Mouse (Mus musculus) kidney, postnatal 10 days (tissue): ENCODE measurements around the gene 2900026A02Rik.

Source experiments
- DNase-seq: peaks from one replicate; pipeline ENCODE4 v3.0.0; 2021; ENCODE audit warnings: mixed read lengths

2900026A02Rik gene

GRCm38 (mm10) chr5:113210314-113210713, 10.7 kb downstream of the 2900026A02Rik start:
- DNase-seq, result peak; percentile 53

GRCm38 (mm10) chr5:113209898-113210297, 11.1 kb downstream of the 2900026A02Rik start:
- peak; percentile 60 for DNase-seq

DNA sequence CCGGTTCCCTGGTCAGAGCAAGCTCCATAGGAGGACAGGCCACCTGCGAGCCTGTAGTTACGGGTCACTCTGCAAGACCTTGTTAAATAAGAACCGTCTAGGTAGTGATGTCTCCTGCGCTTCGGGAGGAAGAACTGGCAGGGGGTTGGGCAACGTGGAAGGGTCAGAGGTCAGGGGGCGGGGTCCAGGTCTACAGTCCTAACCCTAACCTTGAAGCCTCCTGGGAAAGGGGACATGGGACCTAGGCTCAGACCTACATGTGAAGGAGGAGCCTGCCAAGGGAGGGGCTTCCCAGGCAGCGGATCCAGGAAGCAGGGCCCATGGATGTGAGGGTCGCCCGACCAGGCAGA, 11.7 kb downstream of the 2900026A02Rik start:
- peak; percentile 61 for DNase-seq

GRCm38 (mm10) chr5:113208622-113209400, 12.2 kb downstream of the 2900026A02Rik start:
- peak; percentile 80 for DNase-seq

GRCm38 (mm10) chr5:113208048-113208447, 13.0 kb downstream of the 2900026A02Rik start:
- peak; percentile 72 for DNase-seq

DNA sequence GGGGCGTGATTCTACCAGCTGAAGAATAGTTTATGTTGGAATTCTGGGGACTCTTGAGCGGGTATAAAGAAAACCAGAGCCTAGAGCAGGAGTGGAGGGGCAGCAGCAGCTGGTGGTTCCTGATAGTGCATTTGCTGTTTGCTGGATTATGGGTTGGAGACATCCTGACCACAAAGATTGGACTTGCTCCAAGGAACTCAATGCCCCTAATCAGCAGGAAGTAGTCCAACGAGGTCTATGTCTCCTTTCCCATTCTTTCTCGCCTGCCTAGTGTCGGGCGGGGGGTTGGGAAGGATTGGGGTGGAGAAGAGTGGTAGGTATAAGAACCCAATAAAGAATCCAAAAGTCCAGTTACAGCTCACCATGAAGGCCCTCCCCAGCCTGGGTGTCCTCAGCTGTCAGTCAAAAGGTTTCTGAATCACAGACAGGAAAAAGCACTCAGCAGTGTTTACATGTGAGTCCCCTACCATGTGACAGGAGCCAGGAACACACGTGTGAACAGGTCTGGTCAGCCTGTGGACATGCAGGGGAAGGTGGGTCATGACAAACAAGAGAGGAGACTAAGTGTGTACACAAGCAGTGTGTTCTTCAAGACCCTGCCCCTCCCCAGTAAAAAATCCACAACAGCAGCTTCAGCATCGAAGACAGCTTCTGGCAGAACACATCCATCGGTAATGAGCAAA, 14.2 kb downstream of the 2900026A02Rik start:
- DNase-seq, result no peak

- no peak for DNase-seq
These were observed 16.8 kb downstream of the 2900026A02Rik start for GRCm38 (mm10) chr5:113204193-113204592.

DNA sequence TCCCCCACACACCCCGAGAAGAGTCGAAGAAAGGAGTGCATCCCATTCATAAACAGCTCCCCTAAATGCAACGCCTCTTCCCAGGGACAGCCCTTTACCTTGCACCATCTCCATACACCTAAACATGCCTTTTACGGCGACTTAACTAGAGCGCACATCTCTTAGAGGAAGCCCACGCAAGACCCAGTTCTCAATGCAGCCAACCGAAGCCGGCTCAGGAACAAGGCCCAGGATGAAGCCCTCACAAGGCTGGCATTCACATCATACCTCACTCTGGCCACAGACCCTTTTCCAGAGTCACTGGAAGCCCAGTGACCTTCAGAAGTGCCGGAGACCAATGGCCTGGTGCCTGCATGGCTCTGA, 21.3 kb downstream of the 2900026A02Rik start:
- DNase-seq, result no peak

GRCm38 (mm10) chr5:113199126-113199771, 21.8 kb downstream of the 2900026A02Rik start:
- DNase-seq, result peak; percentile 20

DNA sequence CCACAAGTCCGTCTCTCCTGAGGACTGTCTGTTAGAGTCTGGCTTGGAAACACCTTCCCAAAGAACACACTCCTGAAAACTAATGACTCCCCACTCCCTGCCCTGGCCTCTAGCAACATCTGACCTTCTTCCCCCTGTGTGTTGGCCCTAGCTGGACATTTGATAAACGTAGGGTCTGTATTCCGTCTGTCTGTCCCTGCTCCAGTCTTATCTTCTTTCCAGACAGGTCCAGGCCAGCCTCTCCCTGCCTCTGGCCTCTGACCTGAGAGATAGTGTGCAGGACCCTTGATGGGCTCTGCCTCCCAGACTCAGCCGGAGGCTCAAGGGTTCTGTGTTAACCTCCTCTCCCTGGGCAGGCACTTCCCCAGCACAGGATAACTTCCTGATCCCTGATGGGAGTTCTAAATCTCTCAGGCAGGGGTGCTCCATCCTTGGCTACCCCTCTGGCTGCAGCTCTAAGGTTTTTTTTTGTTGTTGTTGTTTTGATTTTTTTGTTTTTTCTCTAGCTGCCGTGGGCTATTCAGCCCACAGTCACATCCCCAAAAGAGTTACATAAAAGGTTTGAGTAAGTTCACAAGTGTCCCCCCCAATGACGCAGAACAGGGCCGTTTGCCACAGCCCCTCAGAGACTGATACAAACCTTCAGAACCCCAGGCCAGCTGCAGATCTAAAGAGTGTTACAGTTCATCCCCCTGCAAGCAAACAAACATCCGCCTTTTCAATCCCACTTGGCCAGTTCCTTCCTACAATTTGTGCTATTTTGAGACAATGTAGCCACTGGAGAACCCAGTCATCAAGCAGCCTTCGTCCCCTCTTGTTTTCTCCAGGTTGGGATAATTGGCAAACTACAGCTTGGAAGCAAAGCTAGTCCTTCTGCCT, 23.9 kb downstream of the 2900026A02Rik start:
- DNase-seq, result peak; percentile 59

DNA sequence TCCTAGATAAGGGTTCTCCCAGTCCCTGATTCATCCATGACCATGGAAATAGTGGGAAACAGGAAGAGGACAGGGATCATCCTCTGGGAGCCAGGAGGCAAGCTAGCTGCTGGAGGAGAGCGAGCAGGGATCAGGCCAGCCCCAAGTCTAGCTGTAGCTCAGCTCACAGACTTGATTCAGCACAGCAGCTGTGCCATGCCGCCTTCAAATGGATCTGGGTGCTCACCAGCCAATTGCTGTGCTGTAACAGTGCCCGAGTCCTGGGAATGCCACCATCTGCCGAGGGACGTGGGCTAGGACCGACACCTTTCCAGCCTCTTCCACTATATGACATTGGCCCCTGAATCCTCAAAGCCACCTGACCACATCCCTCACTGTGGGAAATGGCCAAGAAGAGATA, 25.1 kb downstream of the 2900026A02Rik start:
- no peak for DNase-seq

GRCm38 (mm10) chr5:113195451-113195850, 25.6 kb downstream of the 2900026A02Rik start:
- no peak for DNase-seq

DNA sequence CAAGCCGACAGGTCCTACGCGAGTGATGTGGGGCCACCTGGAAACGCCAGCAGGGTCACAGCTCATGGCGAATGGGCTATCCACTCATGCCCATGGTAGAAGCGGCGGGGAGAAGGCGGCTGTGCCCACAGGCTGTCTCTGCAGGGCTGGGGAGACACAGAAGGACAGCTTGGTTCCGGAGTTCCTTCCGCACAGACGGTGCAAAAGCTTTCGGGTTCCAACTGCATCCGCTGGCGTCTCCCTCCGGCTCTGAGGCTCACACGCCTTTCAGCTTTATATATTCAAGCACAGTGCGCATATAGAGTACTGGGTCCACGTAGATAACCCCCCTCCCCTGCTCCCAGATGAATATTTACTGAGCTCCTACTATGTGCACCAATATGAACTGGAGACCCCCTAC, 27.3 kb downstream of the 2900026A02Rik start:
- no peak for DNase-seq

- no peak for DNase-seq
These were observed 29.1 kb downstream of the 2900026A02Rik start for GRCm38 (mm10) chr5:113191901-113192300.

DNA sequence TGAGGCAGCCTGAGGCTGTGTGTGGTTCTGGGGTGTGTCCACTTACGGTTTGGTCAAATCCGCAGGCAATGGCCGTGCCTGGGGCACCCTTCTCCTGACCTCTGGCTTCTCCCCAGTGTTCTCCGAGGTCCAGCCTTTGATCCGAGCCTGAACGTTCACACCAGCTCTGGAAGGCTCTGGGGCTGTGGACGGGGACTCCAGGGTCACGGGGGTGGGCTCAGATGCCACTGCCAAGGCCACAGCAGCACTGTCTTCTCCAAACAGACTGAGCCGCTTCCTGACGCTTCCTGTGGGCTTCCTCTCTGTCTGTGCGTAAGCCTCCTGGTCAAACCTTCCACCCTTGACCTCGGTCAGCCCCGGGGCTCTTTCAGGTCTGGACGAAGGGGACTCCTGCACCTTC, 30.5 kb downstream of the 2900026A02Rik start:
- DNase-seq, result no peak

DNA sequence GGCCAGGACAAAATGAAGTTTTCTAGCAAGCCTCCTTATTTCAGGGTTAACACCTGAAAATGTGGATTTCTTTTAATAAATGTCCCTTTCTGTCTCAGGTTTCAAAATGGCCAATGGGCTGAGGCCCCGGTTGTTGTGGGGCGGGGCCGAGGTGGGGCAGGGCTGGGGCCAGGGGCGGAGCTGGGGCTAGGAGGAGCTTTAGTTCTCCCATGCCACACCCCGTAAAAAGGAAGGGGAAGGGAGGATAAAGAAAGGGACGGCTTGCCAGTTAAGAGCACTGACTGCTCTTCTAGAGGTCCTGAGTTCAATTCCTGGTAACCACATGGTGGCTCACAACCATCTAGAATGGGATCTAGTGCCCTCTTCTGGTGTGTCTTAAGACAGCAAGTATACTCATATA, 39.6 kb downstream of the 2900026A02Rik start:
- no peak for DNase-seq

- DNase-seq, result no peak
These were observed 40.3 kb downstream of the 2900026A02Rik start for GRCm38 (mm10) chr5:113180755-113181154.

DNA sequence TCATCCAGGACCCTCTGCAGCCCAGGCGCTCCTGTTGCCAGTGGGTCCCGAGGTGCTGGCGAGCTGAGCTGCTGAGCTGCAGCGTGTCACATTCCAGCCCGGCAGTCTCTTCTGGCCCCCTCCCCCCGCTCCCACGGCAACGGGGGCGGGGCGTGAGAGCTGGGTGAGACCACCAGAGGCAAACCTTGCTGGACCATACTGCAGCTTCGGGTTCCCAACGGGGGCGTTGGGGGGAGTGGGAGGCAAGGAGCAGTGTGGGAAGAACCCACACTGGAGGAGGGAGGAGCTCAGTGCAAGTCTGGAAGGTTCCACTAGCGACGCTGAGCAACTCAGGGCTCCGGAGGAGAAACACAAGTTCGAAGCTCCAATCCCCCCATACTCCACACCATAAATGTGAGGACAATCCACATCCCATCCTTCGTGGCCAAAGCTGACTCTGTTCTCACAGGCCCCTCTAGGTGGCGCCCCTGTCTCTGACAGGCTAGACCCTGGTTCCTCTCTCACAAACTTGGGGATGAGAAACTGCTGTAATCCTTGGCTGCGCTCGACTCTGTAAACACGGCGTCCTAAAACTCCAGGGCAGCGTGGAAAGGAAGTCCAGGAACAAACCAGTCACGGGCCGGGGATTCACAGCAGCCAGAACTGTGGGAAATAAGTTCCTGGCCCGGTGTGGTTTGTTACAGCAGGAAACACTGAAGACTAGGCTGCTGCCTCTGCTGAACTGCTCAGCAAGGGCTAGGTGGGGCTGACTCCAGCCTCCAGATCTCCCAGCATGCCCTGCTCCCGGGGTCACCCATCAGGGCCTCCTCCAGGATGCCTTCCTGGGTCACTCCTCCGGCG, 41.0 kb downstream of the 2900026A02Rik start:
- DNase-seq, result peak; percentile 96

DNA sequence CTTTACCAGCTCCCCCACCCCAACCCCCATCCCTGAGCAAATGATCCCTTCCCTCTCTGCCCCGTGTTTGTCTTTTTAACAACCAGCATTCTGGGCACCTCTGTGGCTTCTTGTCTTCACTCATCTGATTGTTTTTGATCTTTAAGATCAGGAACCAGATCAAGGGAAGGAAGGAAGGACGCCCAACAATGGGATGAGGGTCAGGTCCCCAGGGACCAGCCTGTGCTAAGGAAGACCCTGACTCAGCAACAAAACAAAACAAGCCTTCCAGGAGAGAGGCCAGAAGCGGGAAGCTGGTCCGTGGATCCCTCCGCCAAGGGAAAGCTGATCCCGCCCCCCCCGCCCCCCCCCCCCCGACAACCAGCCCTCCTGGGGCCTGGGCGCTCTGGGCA, 41.6 kb downstream of the 2900026A02Rik start:
- peak; percentile 60 for DNase-seq

DNA sequence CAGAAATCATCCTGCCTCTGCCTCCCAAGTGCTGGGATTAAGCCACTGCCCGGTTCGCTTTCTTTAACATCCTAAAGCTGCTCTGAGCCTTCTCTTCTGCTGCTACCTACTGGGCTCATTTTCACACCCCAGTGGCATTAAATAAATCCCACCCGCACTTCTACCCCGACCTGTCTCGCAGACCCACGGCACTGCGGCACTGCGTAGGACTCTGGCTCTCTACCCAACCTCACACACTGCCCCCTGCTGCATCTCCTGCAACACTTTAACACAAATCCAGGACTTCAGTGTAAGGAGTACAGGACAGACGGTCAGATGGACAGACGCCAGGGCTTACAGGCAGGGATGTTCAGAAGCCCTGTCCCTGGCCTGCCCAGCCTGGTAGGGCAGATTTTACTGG, 45.1 kb downstream of the 2900026A02Rik start:
- no peak for DNase-seq

- DNase-seq, result peak; percentile 66
These were observed 45.9 kb downstream of the 2900026A02Rik start for GRCm38 (mm10) chr5:113174916-113175692.
